Mouse (Mus musculus) adrenal gland, adult 8-10 months (tissue): ENCODE data around the gene Trp53. TPM values are rescaled to one million over a fixed set of nuclear protein-coding genes. Genes with fewer than 3 reads are reported as not detected.
"Not testable (repeated sequence)": the region's sequence is repeated elsewhere in the genome, so short reads cannot be mapped to it uniquely, and the experiment has no call there.

Source experiments
- DNase-seq: peaks from one replicate; pipeline ENCODE4 v3.0.0; 2022
- total RNA-seq, 4 experiments: library from RNA; stranded (reverse); gene quantifications; 2 replicates each; pipeline ENCODE4 v1.2.4; 2022

Trp53 gene
- total RNA-seq, 4 experiments from 2014 or later, result 57.6 to 71.1 (median 64.0) TPM

- no peak for DNase-seq
Observed at GRCm38 (mm10) chr11:69601768-69602167, 21.6 kb downstream of the Trp53 start.

GRCm38 (mm10) chr11:69603516-69603915, 23.4 kb downstream of the Trp53 start:
- DNase-seq, result no peak

DNA sequence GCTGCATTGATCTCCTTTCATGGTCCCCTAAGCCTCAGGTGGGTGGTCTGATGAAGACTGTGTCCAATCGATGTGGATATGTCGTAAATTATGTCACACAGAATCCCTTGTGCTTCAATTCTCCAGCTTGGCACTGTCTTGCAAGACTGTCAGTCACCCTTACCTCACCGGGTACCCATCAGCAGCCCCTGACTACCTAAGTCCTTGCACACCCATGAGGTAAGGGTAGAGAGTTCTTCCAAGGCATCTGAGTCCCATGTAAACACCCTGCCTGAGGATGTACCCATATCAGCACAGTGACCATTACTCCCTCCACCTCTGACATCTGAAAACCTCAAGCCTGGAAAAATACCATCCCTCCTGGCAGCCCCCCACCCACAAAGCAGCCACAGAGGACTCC, 24.2 kb downstream of the Trp53 start:
- no peak for DNase-seq

DNA sequence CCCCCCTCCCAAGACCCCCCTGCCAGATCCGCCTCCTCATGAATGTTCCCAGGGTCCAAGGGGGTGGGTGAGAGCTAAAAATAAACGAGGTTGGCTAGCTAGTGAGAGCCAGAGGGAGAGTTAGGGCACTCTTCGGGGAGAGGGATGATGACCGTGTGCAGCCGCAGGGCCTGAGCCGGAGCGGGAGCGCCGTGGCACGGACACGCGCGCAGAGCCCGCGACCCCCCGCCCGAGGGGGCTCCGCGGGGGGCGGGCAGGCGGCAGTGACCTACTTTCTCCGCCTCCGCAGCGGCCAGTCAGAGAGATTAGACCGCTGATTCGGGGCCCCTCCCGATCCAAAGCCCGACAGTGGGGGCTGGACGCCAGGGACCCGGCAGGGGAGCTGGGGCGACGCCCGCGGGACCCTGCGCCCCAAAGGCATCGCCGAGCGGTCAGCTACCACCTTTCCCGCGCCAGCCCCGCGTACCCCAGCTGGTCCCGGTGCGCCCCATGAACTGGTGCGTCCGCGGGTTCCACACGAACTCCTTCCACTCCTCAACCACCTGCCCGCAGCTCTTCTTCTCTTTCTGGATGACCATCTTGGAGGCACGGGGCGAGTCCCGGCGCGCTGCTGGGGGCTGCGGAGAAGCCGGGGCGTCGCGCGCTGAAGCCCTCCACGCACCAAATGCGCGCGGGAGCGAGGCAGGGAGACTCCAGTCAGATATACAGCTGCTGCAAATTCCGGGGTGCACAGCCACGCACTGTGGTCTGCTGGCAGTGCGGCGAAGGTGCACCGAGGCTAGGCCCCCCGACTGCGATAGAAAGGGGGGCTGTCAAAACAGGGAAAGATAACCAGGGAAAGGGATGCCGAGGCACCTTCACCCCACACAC, 24.9 kb downstream of the Trp53 start:
- no peak for DNase-seq

DNA sequence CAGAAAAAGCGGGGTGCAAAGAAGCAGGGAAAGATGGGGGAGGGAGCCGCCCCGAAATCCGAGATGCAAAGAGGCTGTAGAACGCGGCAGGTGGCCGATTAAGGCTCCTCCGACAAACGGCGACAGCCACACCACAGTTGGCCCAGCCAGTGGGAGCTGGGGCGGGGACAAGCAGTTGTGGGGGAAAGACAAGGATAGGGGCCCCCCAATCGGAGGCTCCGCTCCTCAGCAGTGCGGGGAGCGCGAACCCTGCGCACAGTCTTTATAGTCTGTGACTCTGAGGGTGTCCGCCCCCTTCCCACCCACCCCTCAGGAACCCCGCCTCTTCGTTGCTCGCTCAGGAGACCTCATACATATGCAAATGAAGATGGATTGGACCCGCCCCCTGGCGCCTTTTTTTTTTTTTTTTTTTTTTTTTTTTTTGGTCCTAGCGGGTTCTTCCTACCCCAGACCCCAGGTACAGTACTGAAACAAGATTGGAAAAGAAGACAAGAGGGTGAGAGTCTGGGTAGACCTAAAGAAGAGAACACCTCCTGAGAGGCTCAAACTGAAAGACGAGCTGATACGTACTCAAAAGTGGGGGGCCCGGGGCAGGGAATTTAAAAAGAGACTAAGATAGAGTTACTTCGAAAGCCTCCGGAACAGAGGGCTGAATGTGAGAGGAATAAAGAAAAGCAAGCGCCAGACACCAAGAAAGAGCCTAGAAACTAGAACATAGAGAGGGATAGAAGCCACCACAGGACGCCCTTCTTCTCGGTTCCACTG, 25.7 kb downstream of the Trp53 start, which contains the start of gene Atp1b2:
Atp1b2 (minus strand) TSS at position 217 of the 765 bp plus-strand sequence.
- DNase-seq, result peak; percentile 56

DNA sequence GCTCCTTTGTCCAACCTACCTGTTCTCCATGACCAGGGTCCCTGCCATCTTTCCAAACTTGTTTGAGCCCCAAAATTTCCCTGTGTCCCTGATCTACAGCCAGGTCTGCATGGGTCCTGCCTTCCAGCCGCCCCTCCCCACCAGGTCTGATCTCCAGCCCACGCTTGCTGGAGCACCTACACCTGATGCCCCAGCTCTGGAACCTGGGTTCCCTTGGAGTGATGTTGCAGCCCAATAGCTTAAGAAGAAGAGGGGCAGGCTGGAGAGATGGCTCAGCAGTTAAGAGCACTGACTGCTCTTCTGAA, 26.3 kb downstream of the Trp53 start:
- DNase-seq, result no peak

DNA sequence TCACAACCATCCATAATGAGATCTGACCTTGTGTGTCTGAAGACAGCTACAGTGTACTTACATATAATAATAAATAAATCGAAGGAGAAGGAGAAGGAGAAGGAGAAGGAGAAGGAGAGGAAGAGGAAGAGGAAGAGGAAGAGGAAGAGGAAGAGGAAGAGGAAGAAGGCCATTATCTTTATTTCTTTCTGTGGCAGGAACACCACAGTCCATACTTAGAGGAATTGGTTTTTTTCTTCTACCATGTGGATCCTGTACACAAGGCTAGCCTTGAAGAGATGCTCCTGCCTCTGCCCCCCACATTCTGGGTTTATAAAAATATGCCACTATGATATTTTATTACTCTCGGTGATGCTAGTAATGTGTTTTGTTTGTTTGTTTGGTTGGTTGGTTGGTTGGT, 26.7 kb downstream of the Trp53 start:
- DNase-seq, result no peak

GRCm38 (mm10) chr11:69608525-69608924, 28.4 kb downstream of the Trp53 start:
- no peak for DNase-seq

- no peak for DNase-seq
Observed at GRCm38 (mm10) chr11:69609416-69609815, 29.3 kb downstream of the Trp53 start.

GRCm38 (mm10) chr11:69610899-69611298, 30.7 kb downstream of the Trp53 start:
- DNase-seq, result no peak

DNA sequence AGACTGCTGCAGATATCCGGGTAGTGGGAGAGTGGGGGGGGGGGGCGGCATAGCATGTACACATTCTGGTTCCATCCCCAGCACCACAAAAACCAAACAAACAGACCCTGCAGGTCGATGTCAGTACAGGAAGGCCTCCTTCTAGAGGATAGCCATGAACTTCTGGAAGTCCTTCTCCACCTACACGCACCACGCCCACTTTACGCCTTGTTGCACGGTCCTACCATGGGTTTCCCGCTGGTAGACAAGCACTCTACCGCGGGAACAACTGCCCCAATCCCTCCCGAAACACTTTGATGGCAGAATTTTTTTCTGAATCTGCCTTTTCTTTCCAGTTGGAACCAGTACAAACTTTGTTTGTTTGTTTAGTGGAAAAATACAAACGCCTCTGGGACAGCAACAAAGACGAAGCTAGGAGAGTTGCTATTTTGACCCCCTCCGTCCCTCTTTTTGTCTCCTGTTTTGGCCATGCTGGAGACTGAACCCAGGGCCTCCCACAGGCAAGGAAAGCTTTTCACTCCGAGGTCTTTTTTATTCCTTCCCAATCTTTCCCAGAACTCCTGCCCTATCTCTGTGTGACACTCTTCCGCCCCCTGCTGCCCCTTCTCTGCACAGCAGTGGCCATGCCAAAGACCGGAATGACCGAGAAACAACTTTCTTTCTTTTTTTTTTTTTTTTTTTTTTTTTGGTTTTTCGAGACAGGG, 33.5 kb downstream of the Trp53 start:
- DNase-seq, result peak; percentile 81

- DNase-seq, result not testable (repeated sequence)
Observed at GRCm38 (mm10) chr11:69614257-69614588, 34.1 kb downstream of the Trp53 start.

GRCm38 (mm10) chr11:69616781-69617180, 36.6 kb downstream of the Trp53 start:
- no peak for DNase-seq

DNA sequence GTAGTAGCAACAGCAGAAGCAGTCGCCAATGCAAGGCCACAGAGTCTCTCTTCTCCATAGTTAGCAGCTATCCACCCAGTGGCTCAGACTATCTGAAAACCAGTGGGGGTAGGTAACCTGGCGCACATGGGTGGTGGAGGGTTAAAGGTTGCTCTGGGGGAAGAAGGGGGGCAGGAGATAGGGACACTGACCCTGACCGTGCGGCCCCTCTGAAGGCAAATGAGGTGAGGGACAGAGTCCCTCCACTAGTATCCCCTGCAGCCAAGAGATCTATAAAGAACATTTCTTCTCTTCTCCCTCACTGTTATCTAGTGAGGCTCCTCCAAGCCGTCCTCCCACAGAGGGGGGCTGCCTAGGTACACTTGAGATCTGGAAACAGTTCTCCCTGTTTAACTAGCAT, 37.6 kb downstream of the Trp53 start, which contains the start of gene Shbg:
Shbg (minus strand) TSS at position 101 of the 400 bp plus-strand sequence.
- no peak for DNase-seq

DNA sequence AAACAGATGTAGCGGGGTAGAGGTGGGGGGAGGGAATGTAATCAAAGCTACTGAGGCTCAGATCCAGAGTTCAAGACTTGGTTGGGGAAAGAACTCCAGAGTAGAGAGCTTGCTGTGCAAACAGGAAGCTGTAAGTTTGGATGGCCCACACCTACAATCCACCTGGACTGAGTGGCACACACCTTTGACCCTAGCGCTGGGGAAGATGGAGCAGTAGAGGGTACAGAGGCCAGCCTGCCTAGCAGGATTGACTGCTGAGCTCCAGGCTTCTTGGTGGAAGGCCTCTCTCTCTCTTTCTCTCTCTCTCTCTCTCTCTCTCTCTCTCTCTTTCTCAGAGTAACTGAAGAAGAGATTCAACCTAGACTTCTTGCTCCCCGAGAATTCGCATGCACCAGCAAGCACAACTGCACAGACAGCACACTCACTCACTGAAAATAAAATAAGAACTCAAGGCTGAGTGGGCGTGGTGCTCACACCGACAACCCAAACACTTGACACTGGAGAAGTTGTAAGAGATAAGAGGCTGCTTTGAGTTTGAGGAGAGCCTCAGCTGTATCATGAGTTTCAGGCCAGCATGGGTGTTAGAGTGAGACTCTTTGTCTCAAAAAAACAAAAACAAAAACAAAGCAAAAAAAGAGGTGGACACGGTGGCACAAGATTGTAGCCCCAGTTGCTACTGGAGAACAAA, 40.4 kb downstream of the Trp53 start:
- no peak for DNase-seq

GRCm38 (mm10) chr11:69621571-69622268, 41.6 kb downstream of the Trp53 start, which contains the start of gene Sat2:
TSS of gene Sat2 (plus strand) at chr11:69622024.
- no peak for DNase-seq

GRCm38 (mm10) chr11:69622406-69622805, 42.2 kb downstream of the Trp53 start:
- DNase-seq, result no peak

DNA sequence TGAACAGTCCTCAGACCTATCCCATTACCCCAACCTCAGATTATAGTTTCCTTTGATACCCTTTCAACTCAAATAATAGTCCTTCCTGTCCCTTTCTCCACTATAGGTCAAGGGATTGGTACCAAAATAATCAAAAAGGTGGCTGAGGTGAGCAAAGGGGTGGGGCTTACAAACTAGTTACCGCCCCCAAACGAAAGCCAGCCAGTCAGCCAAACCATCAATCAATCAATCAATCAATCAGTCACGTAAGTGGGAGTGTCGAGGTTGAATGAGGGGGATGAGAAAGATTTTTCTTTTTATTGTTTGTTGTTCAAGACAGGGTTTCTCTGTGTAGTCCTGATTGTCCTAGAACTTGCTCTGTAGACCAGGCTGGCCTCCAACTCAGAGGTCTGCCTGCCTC, 42.8 kb downstream of the Trp53 start:
- DNase-seq, result no peak

DNA sequence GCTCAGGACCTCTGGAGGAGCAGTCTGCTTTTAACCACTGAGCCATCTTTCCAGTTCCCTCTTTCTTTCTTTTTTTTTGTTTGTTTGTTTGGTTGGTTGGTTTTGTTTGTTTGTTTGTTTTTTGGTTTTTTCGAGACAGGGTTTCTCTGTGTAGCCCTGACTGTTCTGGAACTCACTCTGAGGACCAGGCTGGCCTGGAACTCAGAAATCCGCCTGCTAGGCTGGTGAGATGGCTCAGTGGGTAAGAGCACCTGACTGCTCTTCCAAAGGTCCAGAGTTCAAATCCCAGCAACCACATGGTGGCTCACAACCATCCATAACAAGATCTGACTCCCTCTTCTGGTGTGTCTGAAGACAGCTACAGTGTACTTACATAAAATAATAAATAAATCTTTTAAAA, 44.2 kb downstream of the Trp53 start:
- DNase-seq, result not testable (repeated sequence)

DNA sequence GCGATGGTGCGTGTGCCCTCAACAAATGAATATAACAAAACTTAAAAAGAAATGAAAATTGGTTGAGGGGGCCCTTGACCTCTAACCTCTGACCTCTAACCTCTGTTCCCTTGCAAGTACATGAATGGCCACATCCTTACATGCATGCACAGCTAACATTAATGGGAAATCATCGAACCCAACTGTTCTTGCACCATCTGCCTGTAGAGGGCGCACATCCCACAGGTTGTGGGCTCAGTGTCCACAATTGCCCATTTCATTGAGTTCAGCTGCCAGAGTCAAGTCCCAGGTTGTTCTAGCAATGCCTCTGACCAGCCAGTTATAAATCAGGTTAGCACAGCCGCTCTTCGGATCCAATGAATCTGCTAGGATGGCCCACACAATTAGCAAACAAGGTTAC, 48.1 kb downstream of the Trp53 start:
- DNase-seq, result peak; percentile 65

- no peak for DNase-seq
Observed at GRCm38 (mm10) chr11:69629802-69630201, 49.6 kb downstream of the Trp53 start.
